Mouse (Mus musculus): Measurements from ENCODE around the gene Kremen1. TPM values are rescaled to one million over a fixed set of nuclear protein-coding genes. Genes with fewer than 3 reads are reported as not detected.

The Kremen1 gene
- total and polyA plus RNA-seq, 3 experiments = 5.0 to 11.8 (median 7.3) TPM

GRCm38 (mm10) chr11:5141965-5142364, 119.4 kb downstream of the Kremen1 start:
- no peaks in the 10 kb centered on the region for H3K36me3 ChIP-seq (replicated peaks in 1 of 2; ENCODE audit: control insufficient read depth in 1 of 2, insufficient read depth in 1 of 2, low read length in 1 of 2)
- in situ Hi-C loops (cut with MboI; ENCODE audit: low pct_ligation_motif_present, low pct_unique_long_range_greater_than_20kb, low sequenced_read_pairs) (no loop called here), dilution Hi-C loops (cut with MboI; ENCODE audit: extremely low pct_ligation_motif_present, extremely low pct_unique_long_range_greater_than_20kb, low sequenced_read_pairs) (no loop called here)
- no peak overlapping the region for H3K4me2 ChIP-seq (ENCODE audit: insufficient read depth, low read depth, poor library complexity, severe bottlenecking)
- H3K27me3 ChIP-seq (replicated peaks) = peaks cover 33% of the 10 kb centered on the region
- no peaks in the 10 kb centered on the region for H3K9me3 ChIP-seq (replicated peaks; ENCODE audit: low read length)
- no peak overlapping the region for H3K27ac ChIP-seq (ENCODE audit: insufficient read depth, low read depth)
- H3K4me3 ChIP-seq (replicated peaks in 1 of 3; ENCODE audit: low read depth in 2 of 3, low read length in 2 of 3, poor library complexity in 1 of 3) = no peak overlapping the region
- H3K4me1 ChIP-seq (ENCODE audit: control insufficient read depth in 1 of 2, insufficient read depth in 2 of 2) = peaks cover 0 to 9% of the 10 kb centered on the region in 2 experiments; a peak in 2 of 4 replicates
- no peak overlapping the region for H3K9ac ChIP-seq (ENCODE audit: insufficient read depth, low read depth)
- TF ChIP-seq ZC3H11A (IDR thresholded peaks at IDR 0.05; ENCODE audit: low read depth, low read length) (no peak), MAX (IDR thresholded peaks at IDR 0.05; ENCODE audit: low read length) (no peak), ETS1 (conservative IDR thresholded peaks at IDR 0.05; ENCODE audit: low read depth, low read length) (no peak), USF2 (conservative IDR thresholded peaks at IDR 0.05; ENCODE audit: low read depth, low read length) (no peak), ZKSCAN1 (IDR thresholded peaks at IDR 0.05; ENCODE audit: borderline replicate concordance, low read depth, low read length) (no peak), GABPA (IDR thresholded peaks at IDR 0.05; ENCODE audit: insufficient replicate concordance, low read depth, low read length) (no peak), NRF1 (IDR thresholded peaks at IDR 0.05; ENCODE audit: low read depth, low read length) (no peak), JUND (conservative IDR thresholded peaks at IDR 0.05; ENCODE audit: low read depth, low read length) (no peak), KAT2A (IDR thresholded peaks at IDR 0.05; ENCODE audit: insufficient replicate concordance, low read length) (no peak), POLR2A (IDR thresholded peaks at IDR 0.05; ENCODE audit: low read depth, low read length) (no peak), TBP (conservative IDR thresholded peaks at IDR 0.05; ENCODE audit: low read depth, low read length) (no peak), MEF2A (IDR thresholded peaks at IDR 0.05; ENCODE audit: borderline replicate concordance, low read depth, low read length) (no peak)
- no peaks in the 10 kb centered on the region for H3K79me2 ChIP-seq (replicated peaks; ENCODE audit: control insufficient read depth, extremely low read depth, insufficient read depth, poor library complexity, severe bottlenecking)
- no peak for DNase-seq (ENCODE audit: extremely low read depth)

Other genes with a start within 250 kb of the Kremen1 start
- 6.5 and 9.1 TPM in 2 replicates for gene Rasl10a, start 203.4 kb downstream of the Kremen1 start, total RNA-seq (2012; rRNA removed)
- 2.1 and 3.0 TPM in 2 replicates for gene Rasl10a, start 203.4 kb downstream of the Kremen1 start, total RNA-seq (2014; rRNA removed)
- gene Rasl10a, start 203.4 kb downstream of the Kremen1 start, polyA plus RNA-seq (2012; ENCODE audit: insufficient read length, low read depth) = 6.3 and 7.5 TPM in 2 replicates
- 8.8 and 10.0 TPM in 2 replicates for gene Gas2l1, start 196.2 kb downstream of the Kremen1 start, total RNA-seq (2012; rRNA removed)
- 2.6 and 3.3 TPM in 2 replicates for gene Gas2l1, start 196.2 kb downstream of the Kremen1 start, total RNA-seq (2014; rRNA removed)
- 10.2 and 12.5 TPM in 2 replicates for gene Gas2l1, start 196.2 kb downstream of the Kremen1 start, polyA plus RNA-seq (2012; ENCODE audit: insufficient read length, low read depth)
- gene Rhbdd3, start 162.6 kb downstream of the Kremen1 start, total RNA-seq (2012; rRNA removed) = 16.8 and 17.0 TPM in 2 replicates
- 11.6 and 15.0 TPM in 2 replicates for gene Rhbdd3, start 162.6 kb downstream of the Kremen1 start, total RNA-seq (2014; rRNA removed)
- gene Rhbdd3, start 162.6 kb downstream of the Kremen1 start, polyA plus RNA-seq (2012; ENCODE audit: insufficient read length, low read depth) = 16.0 and 20.6 TPM in 2 replicates
- gene Ewsr1, start 162.3 kb downstream of the Kremen1 start, total RNA-seq (2012; rRNA removed) = 399 and 425 TPM in 2 replicates
- gene Ewsr1, start 162.3 kb downstream of the Kremen1 start, total RNA-seq (2014; rRNA removed) = 418 and 428 TPM in 2 replicates
- gene Ewsr1, start 162.3 kb downstream of the Kremen1 start, polyA plus RNA-seq (2012; ENCODE audit: insufficient read length, low read depth) = 1,159 and 1,267 TPM in 2 replicates
- gene Emid1, start 109.3 kb downstream of the Kremen1 start, total RNA-seq (2012; rRNA removed) = 0.13 TPM in 1 of 2 replicates, not detected in the other
- gene Emid1, start 109.3 kb downstream of the Kremen1 start, total RNA-seq (2014; rRNA removed) = not detected in 2 replicates
- gene Emid1, start 109.3 kb downstream of the Kremen1 start, polyA plus RNA-seq (2012; ENCODE audit: insufficient read length, low read depth) = not detected in 2 replicates
- gene Znrf3, start 183.3 kb upstream of the Kremen1 start, total RNA-seq (2012; rRNA removed) = 1.3 and 1.7 TPM in 2 replicates
- gene Znrf3, start 183.3 kb upstream of the Kremen1 start, total RNA-seq (2014; rRNA removed) = 0.93 and 1.1 TPM in 2 replicates
- 2.0 and 2.7 TPM in 2 replicates for gene Znrf3, start 183.3 kb upstream of the Kremen1 start, polyA plus RNA-seq (2012; ENCODE audit: insufficient read length, low read depth)

Data from CH12.LX (cell line).